Mouse (Mus musculus) heart, embryonic 14.5 days (tissue): Measurements from ENCODE around the gene Il9. TPM values are rescaled to one million over a fixed set of nuclear protein-coding genes. Genes with fewer than 3 reads are reported as not detected.

Experiments
- ATAC-seq: fragments of 200-750 bp; cut with Nextera tagmentation; 2 replicates; pipeline ENCODE4 v1.8.0; 2017; ENCODE audit warnings: low read depth, moderate TSS enrichment; ENCODE audit not compliant: insufficient number of reproducible peaks, insufficient read depth, low FRiP score
- H3K27ac ChIP-seq, 2 experiments: fragments of 200-500 bp in 1 of 2; fragments of 300-500 bp in 1 of 2; sonication (generic) in 1 of 2; replicated peaks in 1 of 2; 2 replicates each; pipeline ENCODE4 v1.5.1; 2012 to 2014; ENCODE audit warnings: low read depth in 2 of 2, low read length in 2 of 2, control low read depth in 1 of 2, mild to moderate bottlenecking in 1 of 2, mixed read lengths in 1 of 2; ENCODE audit not compliant: control insufficient read depth in 1 of 2, insufficient read depth in 1 of 2
- H3K27me3 ChIP-seq: fragments of 300-500 bp; sonication (generic); 2 replicates; pipeline ENCODE4 v1.6.1; 2014; ENCODE audit warnings: mild to moderate bottlenecking, low read length, control low read depth; ENCODE audit not compliant: control insufficient read depth, insufficient read depth
- H3K36me3 ChIP-seq: fragments of 300-500 bp; sonication (generic); 2 replicates; pipeline ENCODE4 v1.6.1; 2014; ENCODE audit warnings: mild to moderate bottlenecking, control low read depth, low read length, mixed read lengths; ENCODE audit not compliant: control insufficient read depth, insufficient read depth
- H3K4me1 ChIP-seq, 2 experiments: fragments of 200-500 bp in 1 of 2; fragments of 300-500 bp in 1 of 2; sonication (generic) in 1 of 2; 2 replicates each; pipeline ENCODE4 v1.6.1; 2012 to 2014; ENCODE audit warnings: low read length in 2 of 2, control low read depth in 1 of 2, mixed read lengths in 1 of 2; ENCODE audit not compliant: control insufficient read depth in 2 of 2, insufficient read depth in 2 of 2
- H3K4me2 ChIP-seq: fragments of 300-500 bp; sonication (generic); 2 replicates; pipeline ENCODE4 v1.6.1; 2014; ENCODE audit warnings: mild to moderate bottlenecking, low read length
- H3K4me3 ChIP-seq, 2 experiments: fragments of 200-500 bp in 1 of 2; fragments of 300-500 bp in 1 of 2; sonication (generic) in 1 of 2; 2 replicates each; pipeline ENCODE4 v1.5.1; 2012 to 2014; ENCODE audit warnings: low read length in 2 of 2, mild to moderate bottlenecking in 2 of 2, control low read depth in 1 of 2, low read depth in 1 of 2, moderate library complexity in 1 of 2; ENCODE audit not compliant: control insufficient read depth in 1 of 2, insufficient read depth in 1 of 2
- H3K9ac ChIP-seq: fragments of 300-500 bp; sonication (generic); 2 replicates; pipeline ENCODE4 v1.6.1; 2014; ENCODE audit warnings: mild to moderate bottlenecking, low read length
- H3K9me3 ChIP-seq: fragments of 300-500 bp; sonication (generic); 2 replicates; pipeline ENCODE4 v1.6.1; 2016; ENCODE audit warnings: low read length, control low read depth; ENCODE audit not compliant: control insufficient read depth
- WGBS: fragments of 180-500 bp; shearing (Covaris S2); extraction: QIAGEN DNeasy Blood & Tissue Kit; methylation state at CpG from one replicate; pipeline ENCODE4 v1.1.7; 2014; 5-methylcytosine and 5-hydroxymethylcytosine counted together
- polyA plus RNA-seq: library from polyadenylated mRNA; unstranded; fragments of >200 nt; fragmentation: Nextera tagmentation; extraction: Ambion mirVana; gene quantifications from 2 replicates; pipeline ENCODE4 v1.2.1, GENCODE M21; 2014

Il9 gene
- polyA plus RNA-seq, 1 experiment from 2014 or later, result not detected

GRCm38 (mm10) chr13:56461460-56461859 lies 20.6 kb downstream of the Il9 start:
- H3K4me3 ChIP-seq, result no peak overlapping the region
- H3K9ac ChIP-seq, result no peak overlapping the region
- H3K36me3 ChIP-seq, result no peaks in the 10 kb centered on the region
- H3K27ac ChIP-seq, result no peak overlapping the region
- no peaks in the 10 kb centered on the region for H3K4me1 ChIP-seq
- no peaks in the 10 kb centered on the region for H3K9me3 ChIP-seq
- no peak overlapping the region for H3K4me2 ChIP-seq
- H3K27me3 ChIP-seq, result no peaks in the 10 kb centered on the region
- 76% methylated on average over 4 of the region's 4 CpGs for WGBS
- ATAC-seq, result no peak

GRCm38 (mm10) chr13:56458001-56458400 lies 24.0 kb downstream of the Il9 start:
- WGBS, result 71% methylated on average over 9 of the region's 9 CpGs
- no peaks in the 10 kb centered on the region for H3K9me3 ChIP-seq
- H3K4me1 ChIP-seq, result no peaks in the 10 kb centered on the region
- 0 out of 2 replicates have a peak, but pooled peaks cover 4% of the 10 kb centered on the region for H3K27me3 ChIP-seq
- H3K9ac ChIP-seq, result no peak overlapping the region
- no peak overlapping the region for H3K27ac ChIP-seq
- no peak overlapping the region for H3K4me3 ChIP-seq
- no peaks in the 10 kb centered on the region for H3K36me3 ChIP-seq
- ATAC-seq, result no peak
- no peak overlapping the region for H3K4me2 ChIP-seq

GRCm38 (mm10) chr13:56450035-56450434 lies 32.0 kb downstream of the Il9 start:
- Histone ChIP-seq H3K36me3 (no peaks in the 10 kb centered on the region), H3K4me2 (no peak overlapping the region), H3K27me3 (no peaks in the 10 kb centered on the region), H3K27ac (no peak overlapping the region), H3K9ac (no peak overlapping the region), H3K4me1 (no peaks in the 10 kb centered on the region), H3K4me3 (no peak overlapping the region), H3K9me3 (no peaks in the 10 kb centered on the region)
- no peak for ATAC-seq
- 79% methylated on average over 8 of the region's 8 CpGs for WGBS

GRCm38 (mm10) chr13:56449239-56450030 lies 32.6 kb downstream of the Il9 start:
- no peak for ATAC-seq
- Histone ChIP-seq H3K4me1 (no peaks in the 10 kb centered on the region), H3K4me2 (no peak overlapping the region), H3K4me3 (no peak overlapping the region), H3K27ac (no peak overlapping the region), H3K9me3 (no peaks in the 10 kb centered on the region), H3K36me3 (no peaks in the 10 kb centered on the region), H3K27me3 (no peaks in the 10 kb centered on the region), H3K9ac (no peak overlapping the region)
- WGBS, result 70% methylated on average over 10 of the region's 10 CpGs

- H3K4me2 ChIP-seq, result no peak overlapping the region
- H3K9ac ChIP-seq, result no peak overlapping the region
- 80% methylated on average over 6 of the region's 6 CpGs for WGBS
- peaks cover 15% of the 10 kb centered on the region for H3K27me3 ChIP-seq
- no peak for ATAC-seq
- H3K27ac ChIP-seq, result no peak overlapping the region
- peaks cover 4% of the 10 kb centered on the region; the same call in 1 of the 2 replicates for H3K9me3 ChIP-seq
- no peaks in the 10 kb centered on the region for H3K4me1 ChIP-seq
- no peaks in the 10 kb centered on the region for H3K36me3 ChIP-seq
- H3K4me3 ChIP-seq, result no peak overlapping the region
These were observed 37.0 kb downstream of the Il9 start for GRCm38 (mm10) chr13:56444996-56445395.

GRCm38 (mm10) chr13:56444112-56444511 lies 37.9 kb downstream of the Il9 start:
- H3K4me3 ChIP-seq, result no peak overlapping the region
- no peak overlapping the region for H3K4me2 ChIP-seq
- ATAC-seq, result no peak
- H3K27me3 ChIP-seq, result peaks cover 24% of the 10 kb centered on the region
- H3K36me3 ChIP-seq, result no peaks in the 10 kb centered on the region
- H3K9ac ChIP-seq, result no peak overlapping the region
- 89% methylated on average over 3 of the region's 3 CpGs for WGBS
- peaks cover 4% of the 10 kb centered on the region; the same call in 1 of the 2 replicates for H3K9me3 ChIP-seq
- H3K4me1 ChIP-seq, result no peaks in the 10 kb centered on the region
- no peak overlapping the region for H3K27ac ChIP-seq

GRCm38 (mm10) chr13:56443411-56443810 lies 38.6 kb downstream of the Il9 start:
- WGBS, result 49% methylated on average over 7 of the region's 7 CpGs
- Histone ChIP-seq H3K27me3 (peaks cover 31% of the 10 kb centered on the region), H3K36me3 (no peaks in the 10 kb centered on the region), H3K4me1 (peaks cover 0 to 4% of the 10 kb centered on the region in 2 experiments; a peak in 1 of 4 replicates), H3K9ac (no peak overlapping the region), H3K27ac (no peak overlapping the region), H3K4me2 (no peak overlapping the region), H3K4me3 (no peak overlapping the region), H3K9me3 (peaks cover 4% of the 10 kb centered on the region; the same call in 1 of the 2 replicates)
- no peak for ATAC-seq
